Mouse (Mus musculus) G1E (cell line): ENCODE measurements around the gene March5.

Source experiments
- CTCF ChIP-seq: IDR thresholded peaks from 2 replicates; pipeline ENCODE4 v1.5.1; 2012; ENCODE audit warnings: low read depth, low read length, inconsistent platforms, mixed read lengths
- GATA1 ChIP-seq: IDR thresholded peaks from 2 replicates; pipeline ENCODE4 v1.6.1; 2012; ENCODE audit warnings: borderline replicate concordance, low read length, inconsistent platforms, mixed read lengths
- GATA2 ChIP-seq: IDR thresholded peaks from 2 replicates; pipeline ENCODE4 v1.6.1; 2012; ENCODE audit warnings: low read depth, low read length, inconsistent platforms, borderline replicate concordance
- TAL1 ChIP-seq: conservative IDR thresholded peaks from 2 replicates; pipeline ENCODE4 v1.6.1; 2012; ENCODE audit warnings: low read depth, low read length, inconsistent platforms, mixed read lengths

GRCm38 (mm10) chr19:37263566-37263942, 56.2 kb downstream of the March5 start:
- no peak for TF ChIP-seq CTCF
- no peak for TF ChIP-seq GATA1
- TF ChIP-seq TAL1, result no peak
- no peak for TF ChIP-seq GATA2
